Mouse (Mus musculus) layer of hippocampus, postnatal 14 days (tissue): Measurements from ENCODE around the gene Ano1. TPM values are rescaled to one million over a fixed set of nuclear protein-coding genes. Genes with fewer than 3 reads are reported as not detected.

Source experiments
- DNase-seq, 2 experiments: peaks; one replicate each; pipeline ENCODE4 v3.0.0; 2021 to 2022; ENCODE audit warnings: low spot score in 2 of 2, mixed read lengths in 1 of 2
- total RNA-seq, 2 experiments: library from RNA; stranded (reverse); gene quantifications; 2 replicates each; pipeline ENCODE4 v1.2.3; 2021

The Ano1 gene
- total RNA-seq, 2 experiments from 2014 or later, result 2.3 to 5.5 TPM

DNA sequence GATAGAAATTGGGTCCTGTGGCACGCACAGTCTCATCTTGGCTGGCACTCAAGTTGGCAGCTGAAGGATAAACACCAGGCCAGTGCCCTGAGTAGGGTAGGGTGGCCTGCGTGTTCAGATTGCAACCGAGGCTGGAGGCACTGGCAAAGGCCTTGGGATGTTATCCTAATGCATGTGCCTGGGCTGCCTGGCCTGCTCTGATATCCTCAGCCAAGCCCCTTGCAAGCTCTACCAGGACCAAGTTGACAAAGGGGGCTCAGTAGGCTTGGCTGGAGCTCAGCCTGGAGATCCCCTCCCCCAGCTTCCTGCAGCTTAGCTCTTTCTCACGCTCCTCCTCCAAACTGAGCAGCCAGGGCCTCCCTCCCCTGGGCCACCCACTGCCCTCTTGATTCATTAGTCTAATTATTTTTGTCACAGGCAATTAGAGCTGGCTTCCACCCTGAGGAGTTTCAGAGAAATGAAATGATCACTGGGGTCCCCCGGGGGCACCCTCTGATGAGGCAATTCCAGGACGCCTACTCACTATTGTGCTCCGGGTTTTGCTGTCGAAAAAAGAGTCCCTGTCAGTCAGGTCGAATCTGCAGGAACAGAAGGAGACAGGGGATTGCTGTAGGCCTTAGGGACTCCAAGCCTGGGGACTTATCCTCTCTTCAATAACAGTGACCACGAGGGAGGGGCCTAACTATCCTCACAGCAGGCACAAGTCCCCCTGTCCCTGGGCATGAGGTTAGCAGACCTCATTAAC lies 97.9 kb downstream of the Ano1 start:
- peak; percentile 66 to 88 for DNase-seq

DNA sequence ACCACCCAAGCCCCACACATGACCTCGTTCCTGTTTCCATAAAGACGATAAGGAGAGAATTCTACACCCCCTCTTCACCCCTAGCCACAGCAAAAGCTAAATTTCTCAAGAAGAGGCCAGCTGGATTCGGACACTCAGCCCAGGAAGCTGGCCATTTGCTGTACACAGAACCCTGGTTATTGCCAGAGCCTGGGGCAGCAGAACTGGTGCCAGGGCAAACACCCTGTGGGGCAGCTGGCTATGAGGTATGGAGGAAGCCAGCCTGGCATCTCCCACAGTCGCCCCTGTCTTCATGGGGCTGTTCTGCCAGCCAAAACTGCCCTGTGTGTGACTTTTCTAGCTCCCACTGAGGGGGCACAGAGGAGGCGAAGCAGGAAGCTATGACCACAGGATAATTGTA lies 104.2 kb downstream of the Ano1 start:
- DNase-seq, result peak in 1 of 2 experiments; percentile 24

DNA sequence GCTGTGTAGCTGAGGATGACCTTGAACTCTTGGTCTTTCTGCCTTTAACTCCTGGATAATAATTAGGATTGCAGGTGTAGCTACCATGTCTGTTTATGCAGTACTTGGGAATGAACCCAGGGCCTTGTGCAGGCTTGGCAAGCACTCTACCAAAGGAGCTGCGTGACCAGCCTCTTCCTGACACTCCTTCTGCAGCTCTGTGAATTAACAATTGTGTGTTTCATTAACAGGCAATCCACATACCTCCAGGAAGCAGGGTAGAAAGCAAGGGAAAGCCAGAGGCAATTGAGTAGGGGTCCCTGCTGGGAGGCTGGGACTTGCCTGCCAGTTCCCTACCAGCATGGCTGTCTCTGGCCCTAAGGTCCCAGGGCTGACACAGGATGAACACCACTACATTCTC lies 111.0 kb downstream of the Ano1 start:
- no peak for DNase-seq

DNA sequence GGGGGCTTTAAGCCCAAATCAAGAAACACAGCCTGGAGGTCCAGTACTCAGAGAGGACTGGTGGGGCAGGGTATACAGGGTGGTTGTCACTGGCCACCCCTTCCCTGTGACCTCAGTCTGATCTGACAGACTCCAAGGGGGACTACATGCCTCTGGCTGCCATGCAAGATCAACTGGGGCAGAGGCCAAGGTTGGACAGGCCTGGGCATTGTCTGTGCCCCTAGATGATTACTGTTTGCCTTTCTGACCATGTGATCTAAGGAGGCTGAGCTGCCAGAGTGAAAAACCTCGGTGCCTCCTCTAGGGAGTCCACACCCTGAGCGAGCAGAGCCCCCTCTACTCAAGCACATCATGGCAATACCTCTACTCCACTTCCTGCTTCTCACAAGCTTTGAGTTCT lies 115.8 kb downstream of the Ano1 start:
- DNase-seq, result no peak

DNA sequence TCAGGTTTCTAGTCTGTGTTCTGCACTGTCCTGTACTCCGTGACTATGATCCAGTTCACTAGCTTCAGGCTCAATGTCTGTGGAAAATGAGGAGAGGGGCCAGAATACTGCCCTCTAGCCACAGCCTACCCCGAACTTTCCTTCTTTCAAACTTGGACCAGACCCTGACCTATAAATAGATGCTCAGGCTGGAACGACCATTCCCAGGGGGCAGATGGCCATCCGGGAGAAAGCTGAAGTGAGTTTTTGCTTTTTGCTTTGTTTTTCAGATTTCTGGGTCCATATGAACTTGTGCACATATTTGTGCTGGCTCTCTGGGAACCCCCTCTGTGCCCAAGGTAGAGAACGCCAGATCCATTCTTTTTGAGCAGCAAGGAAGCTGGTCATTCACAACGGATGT lies 116.9 kb downstream of the Ano1 start:
- DNase-seq, result no peak

DNA sequence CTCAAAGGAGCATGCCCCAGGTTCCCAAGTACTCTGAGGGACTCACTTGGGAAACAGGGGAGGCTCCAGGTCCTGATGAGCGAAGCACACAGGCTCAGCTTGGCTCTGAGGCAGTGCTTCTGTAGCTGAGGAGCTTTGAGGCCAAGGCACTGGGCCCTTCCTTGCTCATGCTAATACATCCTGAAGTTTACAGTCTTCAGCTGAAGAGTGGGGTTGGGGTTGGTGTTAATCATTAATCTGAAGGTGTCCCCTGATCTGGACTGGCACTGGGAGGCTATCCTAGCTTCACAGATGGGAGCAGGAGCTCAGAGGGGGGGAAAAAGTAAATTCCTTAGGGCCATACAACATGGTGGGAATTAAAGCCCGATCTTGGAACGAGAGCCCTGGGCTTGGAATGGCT lies 117.3 kb downstream of the Ano1 start:
- DNase-seq, result no peak

DNA sequence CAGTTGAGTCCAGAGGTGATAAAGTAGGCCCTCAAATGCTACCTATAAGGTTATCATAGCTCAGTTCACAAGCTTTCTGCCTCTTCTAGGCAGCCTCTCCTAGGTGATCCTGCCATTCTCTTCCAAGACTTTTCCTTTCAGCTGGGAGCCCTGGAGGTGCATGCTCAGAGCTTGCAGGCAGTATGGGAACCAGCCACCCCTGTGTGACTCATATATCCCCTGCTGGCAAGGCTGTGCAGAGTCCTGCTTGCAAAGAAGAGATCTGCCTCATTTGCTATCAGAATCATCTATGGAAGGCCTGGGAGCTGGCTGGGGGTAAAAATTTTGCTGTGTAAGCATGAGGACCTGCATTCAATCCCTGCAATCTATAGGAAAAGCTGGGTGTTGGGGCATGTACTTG lies 119.5 kb downstream of the Ano1 start:
- DNase-seq, result no peak

DNA sequence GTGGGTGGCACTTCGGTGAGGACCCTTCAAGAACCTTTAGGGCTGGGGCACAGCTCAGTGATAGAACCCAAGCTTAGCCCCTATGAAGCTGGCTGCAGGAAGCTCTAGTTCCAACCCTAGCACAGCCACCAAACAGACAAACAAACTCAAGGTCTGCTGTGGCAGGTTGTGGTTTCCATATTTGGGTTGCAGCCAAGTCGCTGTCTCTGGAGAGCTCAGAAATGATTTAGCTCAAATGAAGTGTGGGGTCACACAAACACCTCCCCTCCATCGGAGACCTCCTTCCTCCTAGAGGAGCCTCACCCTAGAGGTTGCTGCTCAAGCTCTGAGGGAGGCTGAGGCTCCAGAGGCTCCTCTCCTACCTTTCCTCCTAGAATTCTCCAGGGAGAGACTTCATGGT lies 121.2 kb downstream of the Ano1 start:
- DNase-seq, result no peak

DNA sequence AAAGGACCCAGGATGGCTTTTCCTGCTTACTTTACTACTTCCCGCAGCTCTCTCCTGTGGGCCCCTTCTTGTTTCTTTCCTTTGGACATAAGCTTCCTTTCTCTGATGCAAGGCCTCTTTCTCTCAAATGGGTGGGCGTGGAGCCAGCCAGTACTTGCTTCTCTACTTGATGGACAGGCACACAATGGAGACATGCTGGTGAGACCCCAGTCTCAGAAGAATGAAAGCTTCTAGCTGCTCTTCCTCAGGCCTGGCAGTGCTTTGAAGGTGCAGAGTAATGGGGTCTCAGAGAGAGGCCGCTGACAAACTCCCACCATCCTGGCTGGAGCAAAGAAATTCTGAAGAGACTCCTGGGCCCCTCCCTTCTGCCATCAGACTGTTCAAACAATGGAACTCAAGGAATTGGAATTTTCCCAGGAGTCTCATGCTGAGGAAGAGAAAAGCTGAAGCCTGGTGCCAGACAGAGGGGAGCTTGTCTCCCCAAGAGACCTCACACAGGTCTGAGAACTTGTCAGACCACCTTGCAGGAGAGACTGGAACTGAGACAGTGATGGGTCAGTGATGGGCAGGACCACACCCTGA lies 123.3 kb downstream of the Ano1 start:
- no peak for DNase-seq

DNA sequence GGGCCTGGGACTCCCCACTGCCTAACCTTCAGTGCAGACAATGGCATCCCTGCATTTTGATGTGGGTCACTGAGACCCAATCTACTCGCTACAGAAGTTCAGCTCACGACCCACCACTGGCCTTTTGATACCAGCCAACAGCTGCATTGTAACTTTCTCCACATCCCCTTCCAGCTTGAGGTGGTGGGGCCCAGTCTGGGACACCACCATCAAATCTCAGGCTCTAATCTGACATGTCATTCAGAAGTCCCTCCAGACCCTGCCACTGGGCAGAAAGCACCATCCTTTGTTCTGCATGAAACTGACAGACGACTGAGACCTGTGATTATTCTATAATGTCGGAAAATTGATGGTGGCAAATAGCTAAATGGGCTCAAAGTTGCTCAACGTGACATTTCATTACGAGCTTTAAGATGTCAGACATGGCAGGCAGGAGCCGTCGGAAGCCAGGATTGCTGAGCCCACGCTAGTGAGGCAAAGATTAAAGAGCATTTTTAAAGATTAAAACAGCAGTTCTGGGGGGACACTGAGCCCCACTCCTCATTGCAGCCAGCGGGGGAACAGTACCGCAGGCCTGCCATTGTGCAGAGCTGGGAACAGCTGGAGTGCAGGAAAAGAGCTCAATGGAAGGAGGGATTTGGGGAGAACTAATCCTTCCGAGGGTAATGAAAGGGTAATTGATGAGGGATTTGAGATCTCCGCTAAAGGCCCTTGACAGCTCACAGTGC lies 124.0 kb downstream of the Ano1 start:
- DNase-seq, result no peak

DNA sequence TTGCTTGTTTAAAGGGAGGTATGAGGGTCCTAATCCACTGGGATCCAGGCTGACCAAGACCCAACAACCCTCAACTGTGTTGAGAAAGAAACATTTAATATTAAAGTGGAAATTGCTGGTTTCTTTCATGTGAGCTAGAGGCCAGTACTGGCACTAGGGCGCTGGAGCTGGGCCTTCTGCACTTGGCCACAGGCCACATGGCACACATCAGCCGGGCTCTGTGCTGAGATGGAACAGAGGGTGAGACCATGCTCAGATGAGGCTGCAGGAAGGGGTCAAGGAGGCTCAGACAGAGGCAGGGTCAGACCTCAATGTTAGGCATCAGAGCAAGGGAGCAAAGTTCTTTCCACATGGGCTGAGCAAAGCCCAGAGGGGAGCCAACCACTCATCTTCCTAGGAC lies 125.7 kb downstream of the Ano1 start:
- DNase-seq, result peak; percentile 21 to 25

DNA sequence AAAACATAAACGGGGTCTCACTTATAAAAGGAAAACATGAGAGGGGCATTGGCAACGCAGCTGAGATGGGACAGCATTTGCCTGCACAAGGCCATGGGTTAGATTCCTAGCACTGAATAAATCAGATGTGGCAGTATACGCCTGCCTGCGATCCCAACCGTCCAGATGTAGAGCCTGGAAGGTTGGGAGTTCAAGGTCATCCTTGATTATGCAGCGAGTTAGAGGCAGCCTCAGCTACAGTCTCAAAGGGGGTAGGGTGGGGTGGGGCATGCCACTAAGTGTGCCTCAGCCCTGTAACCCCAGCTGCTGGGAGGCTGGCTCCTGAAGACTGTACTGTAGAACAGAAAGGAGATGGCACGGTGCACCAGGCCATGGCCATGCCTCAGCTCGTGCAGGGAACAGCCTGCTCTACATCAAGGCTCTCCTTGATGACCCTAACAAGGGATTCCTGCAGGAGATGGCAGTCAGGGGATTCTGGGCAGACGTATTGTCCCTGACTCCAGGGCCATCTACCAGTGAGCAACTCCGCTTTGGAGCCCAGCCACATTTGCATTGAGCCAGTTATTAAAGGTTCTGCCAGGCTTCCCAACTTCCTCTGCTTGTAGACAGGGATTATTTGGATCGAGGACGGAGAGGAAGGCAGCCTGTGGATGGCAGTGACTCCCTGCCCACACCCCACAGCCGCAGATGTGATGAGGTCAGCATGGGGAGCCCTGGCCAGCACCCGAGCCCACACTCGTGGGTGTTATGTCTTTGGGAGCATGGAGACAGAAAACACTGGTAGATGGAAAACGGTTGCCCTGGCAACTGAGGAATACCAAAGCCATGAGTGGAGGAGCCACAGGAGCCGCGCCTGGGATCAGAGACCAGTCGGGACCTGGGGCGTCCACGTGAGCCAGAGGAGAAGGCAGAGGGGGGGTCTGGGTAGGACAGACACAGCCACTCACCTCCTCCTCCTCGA lies 130.8 kb downstream of the Ano1 start:
- peak; percentile 14 to 40 for DNase-seq

DNA sequence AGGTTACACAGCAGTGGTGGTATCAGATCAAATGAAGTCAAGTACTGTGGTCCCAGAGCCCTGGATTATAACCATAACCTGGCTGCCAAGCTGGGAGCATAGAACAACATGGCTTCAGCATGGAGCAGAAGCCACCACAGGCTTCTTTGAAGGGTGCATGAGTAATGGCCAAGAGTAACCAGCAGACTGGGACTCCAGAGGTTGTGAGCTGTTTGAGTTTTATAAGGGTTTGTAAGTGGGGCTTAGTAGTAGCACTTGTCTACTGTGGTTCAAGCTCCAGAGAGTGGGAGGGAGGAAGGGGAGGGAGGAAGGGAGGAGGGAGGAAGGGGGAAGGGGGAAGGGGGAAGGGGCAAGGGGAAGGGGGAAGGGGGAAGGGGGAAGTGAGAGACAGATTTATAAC lies 131.5 kb downstream of the Ano1 start:
- DNase-seq, result no peak

DNA sequence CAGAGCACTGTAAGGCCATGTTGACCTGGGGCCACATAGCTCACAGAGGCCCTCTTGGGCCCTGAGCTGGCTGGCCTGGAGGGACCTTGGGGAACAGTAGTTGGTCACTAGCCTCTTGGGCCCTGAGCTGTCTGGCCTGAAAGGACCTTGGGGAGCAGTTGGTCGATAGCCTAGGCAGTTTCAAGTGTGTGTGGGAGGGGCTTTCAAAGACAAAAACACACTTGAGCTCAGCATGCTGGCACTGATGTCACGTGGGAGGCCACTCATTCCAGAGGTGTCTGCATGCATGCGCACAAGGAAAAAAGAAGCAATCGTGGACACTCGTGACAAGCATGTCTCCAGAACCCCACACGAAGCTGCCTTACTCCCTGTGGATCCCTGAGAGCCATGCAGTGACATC lies 136.4 kb downstream of the Ano1 start:
- DNase-seq, result no peak

DNA sequence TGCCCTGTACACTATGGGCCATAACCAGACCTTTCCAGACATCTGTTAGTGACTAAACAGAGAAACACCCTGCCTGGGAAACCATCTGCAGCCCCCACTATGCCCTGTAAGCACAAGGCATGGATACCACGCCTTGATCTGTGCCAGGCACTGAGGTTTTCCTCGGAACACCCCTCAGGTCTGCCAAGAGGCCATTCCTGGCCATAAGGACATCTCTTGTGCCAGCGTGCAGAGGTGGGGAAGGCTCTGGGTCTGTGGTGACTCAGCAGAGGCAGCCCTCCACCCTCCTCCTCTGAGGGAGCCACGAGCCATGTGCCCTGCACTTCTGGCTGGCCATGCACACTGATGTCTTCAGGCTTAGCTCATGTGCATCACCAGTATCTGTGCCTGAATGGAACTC lies 138.9 kb downstream of the Ano1 start:
- no peak for DNase-seq

DNA sequence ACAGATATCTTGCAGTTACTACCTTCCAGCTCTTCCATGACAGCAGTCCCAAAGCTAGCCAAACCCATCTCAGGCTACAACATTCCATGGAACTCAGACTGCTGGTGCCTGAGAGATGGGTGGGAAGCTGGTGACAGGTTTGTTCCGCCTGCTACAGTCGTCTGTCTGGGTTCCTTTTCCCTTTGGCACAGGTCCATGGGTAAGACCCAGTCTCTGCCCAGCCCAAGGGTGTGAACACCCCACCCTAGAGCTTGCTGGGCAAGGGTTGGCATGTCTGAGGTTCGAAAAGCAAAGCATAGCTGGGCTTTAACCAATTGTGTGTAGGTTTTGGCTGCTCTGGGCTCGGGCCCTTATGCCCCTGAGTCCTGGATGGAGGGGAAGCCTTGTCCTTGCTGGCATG lies 139.4 kb downstream of the Ano1 start:
- no peak for DNase-seq

DNA sequence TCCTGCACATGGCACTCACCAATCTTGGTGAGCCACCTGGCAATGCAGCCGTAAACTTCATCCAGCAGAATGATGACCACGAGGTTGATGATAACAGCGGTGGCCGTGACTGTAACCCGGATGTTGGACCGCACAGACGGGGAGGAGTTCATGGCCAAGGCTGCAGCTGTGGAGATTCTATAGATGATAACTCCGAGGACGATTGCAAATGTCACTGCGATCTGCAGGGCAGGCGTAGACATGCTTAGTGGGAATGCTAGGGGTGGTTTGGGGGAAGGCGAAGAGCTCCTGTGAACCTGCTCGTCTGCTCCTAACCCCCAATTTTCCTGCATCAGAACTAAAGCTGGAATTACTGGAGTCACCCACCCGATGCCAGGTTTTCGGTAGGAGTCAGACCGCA lies 140.2 kb downstream of the Ano1 start:
- no peak for DNase-seq

DNA sequence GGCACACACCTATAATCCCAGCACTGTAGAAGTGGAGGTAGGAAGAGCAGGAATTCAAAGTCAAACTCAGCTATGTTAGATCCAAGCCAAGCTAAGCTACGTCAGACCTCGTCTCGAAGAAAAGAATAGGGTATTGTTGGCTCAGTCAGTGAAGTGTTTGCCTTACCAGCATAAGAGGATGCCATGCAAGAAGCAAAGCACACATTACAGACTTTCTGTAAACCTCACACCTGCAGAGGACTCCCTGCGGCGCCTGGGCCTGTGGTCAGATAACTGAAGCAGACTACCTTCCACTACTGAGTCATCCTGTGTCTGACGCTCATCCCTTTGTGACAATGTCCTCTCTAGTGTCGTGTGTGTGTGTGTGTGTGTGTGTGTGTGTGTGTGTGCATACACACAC lies 142.2 kb downstream of the Ano1 start:
- no peak for DNase-seq

DNA sequence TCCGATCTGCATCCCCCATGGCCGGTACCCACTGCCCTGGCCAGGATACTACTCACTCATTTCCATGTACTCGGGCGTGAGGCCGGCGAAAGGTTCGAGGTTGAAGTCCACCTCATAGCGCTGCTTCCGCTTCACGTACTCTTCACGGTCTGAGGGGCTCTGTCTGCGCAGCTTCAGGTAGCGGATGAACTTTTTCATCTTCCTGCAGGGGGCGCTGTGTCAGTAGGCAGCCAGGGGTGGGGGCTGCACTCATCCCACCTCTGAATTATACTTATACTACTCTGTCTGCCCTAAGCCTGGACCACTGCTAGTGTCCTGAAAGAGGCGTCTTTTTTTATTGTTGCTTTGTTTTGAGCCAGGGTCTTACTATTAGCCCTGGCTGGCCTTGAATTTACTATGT lies 143.9 kb downstream of the Ano1 start:
- no peak for DNase-seq

DNA sequence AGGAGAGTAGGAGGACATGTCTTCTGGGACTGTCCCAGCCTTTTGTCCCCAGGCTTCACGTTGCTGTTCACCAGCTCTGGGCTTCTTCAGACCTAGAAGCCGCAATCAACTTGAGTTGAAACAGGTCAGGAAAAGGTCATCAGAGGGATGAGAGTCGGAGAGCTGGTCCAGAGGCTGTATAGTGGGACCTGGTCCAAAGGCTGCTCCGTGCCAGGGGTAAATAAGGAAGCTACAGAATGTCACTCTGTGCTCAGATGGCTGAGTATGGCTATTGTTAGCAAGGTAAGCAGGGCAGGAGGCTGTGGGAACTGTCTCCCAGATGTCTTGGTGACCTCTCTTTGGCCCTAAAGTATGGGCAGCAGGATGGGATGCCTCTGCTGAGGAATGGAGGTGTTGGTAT lies 147.0 kb downstream of the Ano1 start:
- no peak for DNase-seq

DNA sequence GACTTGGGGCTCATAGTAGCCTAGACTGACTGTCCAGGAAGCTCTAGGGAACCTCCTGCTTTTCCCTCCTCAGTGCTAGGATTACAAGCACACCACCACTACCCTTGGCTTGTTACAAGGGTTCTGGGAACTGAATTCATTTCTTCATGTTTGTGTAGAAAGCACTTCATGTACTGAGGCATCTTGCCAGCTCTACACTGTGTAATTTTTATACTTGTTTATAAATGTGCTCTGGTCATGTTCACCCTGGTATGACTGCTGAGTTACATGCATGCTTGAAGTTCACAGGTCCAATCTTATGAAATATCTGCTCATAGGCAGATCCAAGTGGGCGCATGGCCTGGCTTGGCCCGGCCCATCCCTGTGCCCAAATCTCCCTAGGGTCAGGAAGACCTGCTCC lies 147.5 kb downstream of the Ano1 start:
- DNase-seq, result no peak
